Mouse (Mus musculus) neural tube, embryonic 11.5 days (tissue): ENCODE measurements around the gene Olfm3. TPM values are rescaled to one million over a fixed set of nuclear protein-coding genes. Genes with fewer than 3 reads are reported as not detected.

Experiments
- ATAC-seq: fragments of 200-750 bp; cut with Nextera tagmentation; 2 replicates; pipeline ENCODE4 v1.8.0; 2017; ENCODE audit warnings: moderate number of reproducible peaks, mild to moderate bottlenecking, moderate TSS enrichment, moderate library complexity; ENCODE audit not compliant: insufficient read depth, low FRiP score, low TSS enrichment
- DNase-seq: peaks from one replicate; pipeline ENCODE4 v3.0.0-alpha.2; 2015; ENCODE audit warnings: low spot score
- H3K27ac ChIP-seq: fragments of 300-500 bp; sonication (generic); 2 replicates; pipeline ENCODE4 v1.5.1; 2014; ENCODE audit warnings: low read depth, mild to moderate bottlenecking, low read length
- H3K27me3 ChIP-seq: fragments of 300-500 bp; sonication (generic); 2 replicates; pipeline ENCODE4 v1.6.1; 2014; ENCODE audit warnings: mild to moderate bottlenecking, low read length, mixed read lengths; ENCODE audit not compliant: control insufficient read depth, insufficient read depth
- H3K36me3 ChIP-seq: fragments of 300-500 bp; sonication (generic); 2 replicates; pipeline ENCODE4 v1.6.1; 2014; ENCODE audit warnings: mild to moderate bottlenecking, low read length, moderate library complexity, mixed read lengths; ENCODE audit not compliant: control insufficient read depth, insufficient read depth
- H3K4me1 ChIP-seq: fragments of 300-500 bp; sonication (generic); 2 replicates; pipeline ENCODE4 v1.6.1; 2014; ENCODE audit warnings: low read length, mixed read lengths; ENCODE audit not compliant: control insufficient read depth, insufficient read depth
- H3K4me2 ChIP-seq: fragments of 300-500 bp; sonication (generic); 2 replicates; pipeline ENCODE4 v1.6.1; 2014; ENCODE audit warnings: low read depth, mild to moderate bottlenecking, moderate library complexity
- H3K4me3 ChIP-seq: fragments of 300-500 bp; sonication (generic); 2 replicates; pipeline ENCODE4 v1.5.1; 2014; ENCODE audit warnings: low read depth, low read length
- H3K9ac ChIP-seq: fragments of 300-500 bp; sonication (generic); 2 replicates; pipeline ENCODE4 v1.6.1; 2014; ENCODE audit warnings: mild to moderate bottlenecking, low read length
- H3K9me3 ChIP-seq: fragments of 300-500 bp; sonication (generic); 2 replicates; pipeline ENCODE4 v1.6.1; 2016; ENCODE audit warnings: low read length; ENCODE audit not compliant: control insufficient read depth
- WGBS: fragments of 180-500 bp; shearing (Covaris S2); extraction: QIAGEN DNeasy Blood & Tissue Kit; methylation state at CpG from one replicate; pipeline ENCODE4 v1.1.7; 2014; 5-methylcytosine and 5-hydroxymethylcytosine counted together
- polyA plus RNA-seq: library from polyadenylated mRNA; unstranded; fragments of >200 nt; fragmentation: Nextera tagmentation; extraction: Ambion mirVana; gene quantifications from 2 replicates; pipeline ENCODE4 v1.2.1, GENCODE M21; 2014

Gene Olfm3
- polyA plus RNA-seq: 1.4 and 1.8 TPM in 2 replicates

GRCm38 (mm10) chr3:114903924-114904438, at the start of gene Olfm3:
Olfm3 (plus strand) TSS chr3:114904078.
- Histone ChIP-seq H3K4me3 (peak within 1 kb of the TSS; percentile 32), H3K9me3 (no peaks in the 10 kb centered on the region), H3K4me1 (no peaks in the 10 kb centered on the region; the same call in 1 of the 2 replicates), H3K36me3 (no peaks in the 10 kb centered on the region), H3K4me2 (peak within 1 kb of the TSS; percentile 72), H3K27ac (no peak within 1 kb of the TSS), H3K9ac (peak within 1 kb of the TSS; percentile 29), H3K27me3 (no peaks in the 10 kb centered on the region)
- 5% methylated on average over 21 of the region's 21 CpGs for WGBS
- DNase-seq (peak; percentile 78), ATAC-seq (peak; percentile 63)

DNA sequence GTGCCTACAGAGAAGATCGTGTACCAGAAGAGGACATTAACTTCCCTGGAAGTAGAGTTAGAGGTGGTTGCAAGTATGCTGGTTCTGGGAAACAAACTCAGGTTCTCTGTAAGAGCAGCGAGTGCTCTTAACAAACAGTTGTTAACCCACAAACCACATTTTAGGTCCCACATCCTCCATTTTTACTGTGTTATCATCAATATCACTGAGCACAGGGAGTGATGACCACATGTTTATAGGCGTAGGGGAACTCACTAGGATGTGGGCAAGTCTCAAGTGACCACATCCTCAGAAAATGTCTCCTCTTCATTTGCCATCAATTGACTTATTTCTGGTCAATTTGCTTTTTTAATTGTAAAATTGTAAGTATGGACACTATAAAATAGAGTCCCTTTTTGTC, 14.1 kb upstream of the Olfm3 start:
- Histone ChIP-seq H3K27me3 (no peaks in the 10 kb centered on the region), H3K9ac (no peak overlapping the region), H3K9me3 (no peaks in the 10 kb centered on the region), H3K27ac (no peak overlapping the region), H3K4me2 (no peak overlapping the region), H3K4me1 (no peaks in the 10 kb centered on the region), H3K4me3 (no peak overlapping the region), H3K36me3 (no peaks in the 10 kb centered on the region)
- WGBS: 80% methylated on average over 3 of the region's 3 CpGs
- ATAC-seq: no peak
- DNase-seq: no peak

DNA sequence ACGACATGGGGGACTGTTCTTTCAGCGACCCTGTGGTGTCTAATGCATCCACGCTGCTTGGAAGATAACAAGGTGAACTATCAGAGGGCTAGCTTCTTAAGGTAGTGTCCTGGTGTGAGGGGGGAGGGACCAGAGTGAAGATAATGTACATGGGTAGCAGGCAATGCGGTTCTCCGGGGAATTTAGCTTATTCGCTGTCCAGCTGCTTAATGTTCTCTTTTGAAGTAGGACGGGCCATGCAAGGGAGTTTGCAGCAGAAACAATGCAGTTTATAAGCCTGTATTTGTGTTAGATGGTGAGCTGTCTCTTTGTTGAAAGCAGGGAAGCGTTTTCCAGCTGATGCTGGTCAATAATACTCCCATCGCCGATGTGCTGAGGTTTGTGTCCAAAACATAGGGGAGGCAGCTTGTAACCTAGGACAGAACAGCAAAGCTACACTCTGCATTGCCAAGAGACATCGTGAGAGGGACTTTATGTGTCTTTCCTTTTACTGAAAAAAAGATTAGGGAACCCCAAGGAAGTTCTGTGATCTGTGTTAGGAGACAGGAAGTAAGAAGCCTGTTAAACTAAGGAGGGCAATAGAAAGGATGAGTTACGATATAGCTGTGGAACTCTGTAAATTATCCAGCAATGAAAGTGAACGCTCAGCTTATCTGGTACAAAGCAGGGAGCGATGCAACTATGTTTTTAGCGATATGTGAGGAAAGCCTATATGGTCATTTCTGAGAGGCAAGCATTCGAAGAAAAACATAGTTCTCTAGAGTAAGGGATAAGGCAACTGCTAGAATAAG, 950 bp downstream of the Olfm3 start:
- Histone ChIP-seq H3K36me3 (no peaks in the 10 kb centered on the region), H3K4me3 (peak overlapping the region; percentile 32), H3K4me2 (peak overlapping the region; percentile 72), H3K27me3 (no peaks in the 10 kb centered on the region), H3K4me1 (no peaks in the 10 kb centered on the region; the same call in 1 of the 2 replicates), H3K9ac (peak overlapping the region; percentile 29), H3K9me3 (no peaks in the 10 kb centered on the region), H3K27ac (no peak overlapping the region)
- DNase-seq (peak; percentile 25), ATAC-seq (peak; percentile 31)
- 17% methylated on average over 16 of the region's 16 CpGs for WGBS

- Histone ChIP-seq H3K9me3 (no peaks in the 10 kb centered on the region), H3K4me1 (no peaks in the 10 kb centered on the region; the same call in 1 of the 2 replicates), H3K4me3 (no peak overlapping the region), H3K9ac (no peak overlapping the region), H3K36me3 (no peaks in the 10 kb centered on the region), H3K27me3 (no peaks in the 10 kb centered on the region), H3K4me2 (no peak overlapping the region), H3K27ac (no peak overlapping the region)
- DNase-seq (no peak), ATAC-seq (no peak)
These were observed 3.7 kb downstream of the Olfm3 start for GRCm38 (mm10) chr3:114907537-114907936.

GRCm38 (mm10) chr3:114908846-114909245, 5.0 kb downstream of the Olfm3 start:
- DNase-seq (no peak), ATAC-seq (no peak)
- Histone ChIP-seq H3K27ac (no peak overlapping the region), H3K4me3 (no peak overlapping the region), H3K27me3 (no peaks in the 10 kb centered on the region), H3K9ac (no peak overlapping the region), H3K36me3 (no peaks in the 10 kb centered on the region), H3K9me3 (no peaks in the 10 kb centered on the region), H3K4me1 (no peaks in the 10 kb centered on the region; the same call in 1 of the 2 replicates), H3K4me2 (no peak overlapping the region)
- 84% methylated on average over 3 of the region's 3 CpGs for WGBS

- WGBS: 95% methylated on average over 3 of the region's 3 CpGs
- no peaks in the 10 kb centered on the region for H3K36me3 ChIP-seq
- no peak overlapping the region for H3K4me3 ChIP-seq
- ATAC-seq: no peak
- no peaks in the 10 kb centered on the region for H3K27me3 ChIP-seq
- H3K4me1 ChIP-seq: no peaks in the 10 kb centered on the region
- H3K9ac ChIP-seq: no peak overlapping the region
- no peak for DNase-seq
- no peak overlapping the region for H3K4me2 ChIP-seq
- H3K9me3 ChIP-seq: no peaks in the 10 kb centered on the region
- no peak overlapping the region for H3K27ac ChIP-seq
These were observed 16.2 kb downstream of the Olfm3 start for GRCm38 (mm10) chr3:114920102-114920501.

- WGBS: 76% methylated on average over 4 of the region's 4 CpGs
- Histone ChIP-seq H3K36me3 (no peaks in the 10 kb centered on the region), H3K9me3 (no peaks in the 10 kb centered on the region), H3K27me3 (no peaks in the 10 kb centered on the region), H3K27ac (no peak overlapping the region), H3K4me2 (no peak overlapping the region), H3K9ac (no peak overlapping the region), H3K4me3 (no peak overlapping the region), H3K4me1 (no peaks in the 10 kb centered on the region)
- no peak for ATAC-seq
- no peak for DNase-seq
These were observed 25.7 kb downstream of the Olfm3 start for GRCm38 (mm10) chr3:114929605-114930004.

- no peak overlapping the region for H3K4me2 ChIP-seq
- H3K9ac ChIP-seq: no peak overlapping the region
- WGBS: 82% methylated on average over 2 of the region's 2 CpGs
- DNase-seq (no peak), ATAC-seq (no peak)
- no peaks in the 10 kb centered on the region for H3K9me3 ChIP-seq
- no peaks in the 10 kb centered on the region for H3K36me3 ChIP-seq
- H3K27ac ChIP-seq: no peak overlapping the region
- H3K4me3 ChIP-seq: no peak overlapping the region
- no peaks in the 10 kb centered on the region for H3K4me1 ChIP-seq
- no peaks in the 10 kb centered on the region for H3K27me3 ChIP-seq
These were observed 26.5 kb downstream of the Olfm3 start for GRCm38 (mm10) chr3:114930336-114930735.

DNA sequence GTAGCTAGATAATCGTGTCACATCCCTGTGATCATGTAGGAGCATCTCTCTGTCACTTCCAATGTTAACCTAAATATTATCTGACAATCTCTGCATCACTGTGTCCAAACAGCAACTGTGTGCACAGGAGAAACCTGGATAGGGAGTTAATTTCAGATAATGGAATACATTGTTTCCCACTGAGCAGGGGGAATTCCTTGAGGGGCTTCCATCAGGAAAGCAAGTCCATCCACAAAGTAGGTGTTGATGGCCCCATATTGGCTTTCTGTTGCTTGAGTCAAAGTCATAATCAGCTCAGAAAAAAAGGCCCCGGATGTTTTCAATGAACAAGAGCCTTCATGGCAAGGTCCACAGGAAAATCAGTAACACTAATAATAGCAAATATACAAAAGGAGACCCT, 26.9 kb downstream of the Olfm3 start:
- 81% methylated on average over 2 of the region's 2 CpGs for WGBS
- DNase-seq: no peak
- H3K9ac ChIP-seq: no peak overlapping the region
- H3K27me3 ChIP-seq: no peaks in the 10 kb centered on the region
- H3K4me2 ChIP-seq: no peak overlapping the region
- H3K4me3 ChIP-seq: no peak overlapping the region
- H3K27ac ChIP-seq: no peak overlapping the region
- H3K4me1 ChIP-seq: no peaks in the 10 kb centered on the region
- no peaks in the 10 kb centered on the region for H3K36me3 ChIP-seq
- H3K9me3 ChIP-seq: no peaks in the 10 kb centered on the region
- no peak for ATAC-seq
